Mouse (Mus musculus): Measurements from ENCODE around the gene Prcd.
"Not testable (repeated sequence)": the region's sequence is repeated elsewhere in the genome, so short reads cannot be mapped to it uniquely, and the experiment has no call there.

Gene Prcd

GRCm38 (mm10) chr11:116649711-116650337, 3.5 kb upstream of the Prcd start:
- no peak for DNase-seq

- DNase-seq: no peak
These were observed 2.5 kb upstream of the Prcd start for GRCm38 (mm10) chr11:116650811-116651210.

GRCm38 (mm10) chr11:116651339-116651738, 2.0 kb upstream of the Prcd start:
- DNase-seq: no peak

GRCm38 (mm10) chr11:116652330-116653098, 820 bp upstream of the Prcd start:
- DNase-seq: no peak

GRCm38 (mm10) chr11:116653709-116654221, 431 bp downstream of the Prcd start:
- DNase-seq: peak; percentile 66 to 70

GRCm38 (mm10) chr11:116654255-116654821, 1.0 kb downstream of the Prcd start, which contains the start of gene Cygb:
Cygb (minus strand) TSS chr11:116654313.
- DNase-seq: peak; percentile 46 to 60

- peak; percentile 54 to 81 for DNase-seq
These were observed 3.2 kb downstream of the Prcd start for GRCm38 (mm10) chr11:116656348-116657191.

GRCm38 (mm10) chr11:116657311-116658223, 4.2 kb downstream of the Prcd start:
- peak; percentile 94 to 97 for DNase-seq

GRCm38 (mm10) chr11:116658238-116658637, 4.9 kb downstream of the Prcd start:
- DNase-seq: peak in 1 of 2 experiments; percentile 58

- DNase-seq: peak in 1 of 2 experiments; percentile 27
These were observed 5.8 kb downstream of the Prcd start for GRCm38 (mm10) chr11:116659027-116659621.

GRCm38 (mm10) chr11:116660181-116660580, 6.8 kb downstream of the Prcd start:
- peak in 1 of 2 experiments; percentile 27 for DNase-seq

GRCm38 (mm10) chr11:116661291-116661947, 8.1 kb downstream of the Prcd start:
- DNase-seq: no peak

GRCm38 (mm10) chr11:116661948-116662377, 8.6 kb downstream of the Prcd start:
- DNase-seq: peak in 1 of 2 experiments; percentile 22

- DNase-seq: no peak
These were observed 12.0 kb downstream of the Prcd start for GRCm38 (mm10) chr11:116665289-116665688.

GRCm38 (mm10) chr11:116666566-116666965, 13.2 kb downstream of the Prcd start:
- peak; percentile 61 to 84 for DNase-seq

GRCm38 (mm10) chr11:116667012-116667411, 13.7 kb downstream of the Prcd start:
- DNase-seq: not testable (repeated sequence)

GRCm38 (mm10) chr11:116667930-116668329, 14.6 kb downstream of the Prcd start:
- DNase-seq: peak; percentile 32 to 67

GRCm38 (mm10) chr11:116668381-116668825, 15.1 kb downstream of the Prcd start:
- DNase-seq: peak; percentile 30 to 50

GRCm38 (mm10) chr11:116668839-116669238, 15.5 kb downstream of the Prcd start:
- peak in 1 of 2 experiments; percentile 27 for DNase-seq

- DNase-seq: no peak
These were observed 16.0 kb downstream of the Prcd start for GRCm38 (mm10) chr11:116669316-116669715.
